Mouse (Mus musculus) E14TG2a.4 (cell line): ENCODE data around the gene Crls1.

Source experiments
- H3K27me3 ChIP-seq: 2 replicates; pipeline ENCODE4 v1.6.1; 2014; ENCODE audit warnings: low read length, control low read depth; ENCODE audit not compliant: insufficient read depth
- H3K36me3 ChIP-seq: 2 replicates; pipeline ENCODE4 v1.6.1; 2014; ENCODE audit warnings: low read length, control low read depth; ENCODE audit not compliant: insufficient read depth
- H3K4me1 ChIP-seq: replicated peaks from 2 replicates; pipeline ENCODE4 v1.6.1; 2014; ENCODE audit warnings: low read depth, low read length, control low read depth
- H3K4me3 ChIP-seq: replicated peaks from 2 replicates; pipeline ENCODE4 v1.5.1; 2014; ENCODE audit warnings: mild to moderate bottlenecking, low read length
- H3K9me3 ChIP-seq: 2 replicates; pipeline ENCODE4 v1.6.1; 2014; ENCODE audit warnings: low read length, control low read depth
- CTCF ChIP-seq: conservative IDR thresholded peaks from 2 replicates; pipeline ENCODE4 v1.5.1; 2014; ENCODE audit warnings: low read length
- NANOG ChIP-seq: IDR thresholded peaks from 2 replicates; pipeline ENCODE4 v1.6.1; 2014; ENCODE audit warnings: borderline replicate concordance, low read length, mixed read lengths
- POU5F1 ChIP-seq: IDR thresholded peaks from 2 replicates; pipeline ENCODE4 v1.6.1; 2014; ENCODE audit warnings: low read length, borderline replicate concordance

Crls1 gene

DNA sequence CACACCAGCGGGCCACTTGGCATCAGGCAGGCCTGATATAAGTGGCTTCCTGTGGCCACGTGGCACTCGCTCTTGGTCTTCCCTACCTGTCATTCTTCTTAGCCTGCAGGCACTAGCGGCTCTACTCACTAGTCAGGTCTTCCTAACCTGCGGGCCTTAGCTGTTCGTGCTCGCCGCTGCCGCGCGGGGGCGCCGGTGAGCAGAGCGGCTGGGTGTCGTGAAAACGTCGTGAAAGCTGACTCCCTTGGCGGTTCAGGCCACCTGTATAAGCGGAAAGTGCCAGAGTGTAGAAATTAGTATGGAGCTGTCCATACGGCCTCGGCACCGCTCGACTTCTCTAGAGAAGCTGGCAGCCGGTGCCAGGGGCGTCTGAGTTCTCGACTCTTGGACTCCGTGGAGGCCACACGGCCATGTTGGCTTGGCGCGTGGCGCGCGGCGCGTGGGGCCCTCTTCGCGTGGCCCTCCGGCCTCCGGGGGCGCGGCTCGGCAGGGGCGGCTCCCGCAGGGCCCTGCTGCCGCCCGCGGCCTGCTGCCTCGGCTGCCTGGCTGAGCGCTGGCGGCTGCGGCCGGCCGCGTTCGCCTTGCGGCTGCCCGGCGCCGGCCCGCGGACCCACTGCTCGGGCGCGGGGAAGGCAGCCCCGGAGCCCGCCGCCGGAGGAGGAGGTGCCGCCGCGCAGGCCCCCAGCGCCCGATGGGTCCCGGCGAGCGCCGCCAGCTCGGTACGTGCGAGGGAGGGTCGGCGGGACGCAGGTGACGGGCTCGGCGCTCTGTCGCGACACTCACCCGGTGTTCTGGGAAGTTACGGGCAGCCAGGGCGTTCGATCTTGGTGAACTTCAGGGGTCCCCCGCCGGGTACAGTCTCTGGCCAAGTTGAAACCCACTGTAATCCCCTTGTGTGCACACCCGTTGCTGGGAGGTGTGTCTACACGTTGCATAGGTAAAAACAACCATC, at the start of gene Crls1:
Crls1 (plus strand) TSS at position 260 of the 952 bp plus-strand sequence.
- Histone ChIP-seq H3K9me3 (no peaks in the 10 kb centered on the region), H3K4me1 (peaks cover 49% of the 10 kb centered on the region), H3K27me3 (no peaks in the 10 kb centered on the region), H3K36me3 (peaks cover 51% of the 10 kb centered on the region), H3K4me3 (peak within 1 kb of the TSS; percentile 89)
- TF ChIP-seq CTCF, result peak; percentile 61
- no peak for TF ChIP-seq POU5F1

DNA sequence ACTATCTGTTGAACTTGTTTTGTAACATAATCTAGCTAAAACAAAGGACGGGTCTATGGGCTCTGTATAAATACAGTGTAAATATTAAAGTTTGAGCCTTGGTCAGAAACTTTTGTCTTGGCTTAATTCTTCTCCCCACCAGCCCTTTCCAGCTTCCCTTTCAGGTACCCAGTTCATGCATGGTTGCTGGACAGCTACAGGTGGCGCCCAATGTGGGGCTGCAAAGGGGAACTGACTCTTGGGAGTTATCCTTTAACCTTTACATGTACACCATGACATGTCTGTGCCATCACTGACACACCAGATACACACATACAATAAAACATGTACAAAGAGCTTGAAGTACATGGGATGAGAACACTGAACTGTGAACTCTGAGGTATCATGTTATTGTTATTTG, 43.5 kb upstream of the Crls1 start:
- Histone ChIP-seq H3K4me1 (peaks cover 1% of the 10 kb centered on the region; the same call in 1 of the 2 replicates), H3K36me3 (peaks cover 61% of the 10 kb centered on the region), H3K27me3 (no peaks in the 10 kb centered on the region), H3K9me3 (peaks cover 37% of the 10 kb centered on the region), H3K4me3 (no peak overlapping the region)
- no peak for TF ChIP-seq NANOG
- no peak for TF ChIP-seq POU5F1
- TF ChIP-seq CTCF, result no peak

DNA sequence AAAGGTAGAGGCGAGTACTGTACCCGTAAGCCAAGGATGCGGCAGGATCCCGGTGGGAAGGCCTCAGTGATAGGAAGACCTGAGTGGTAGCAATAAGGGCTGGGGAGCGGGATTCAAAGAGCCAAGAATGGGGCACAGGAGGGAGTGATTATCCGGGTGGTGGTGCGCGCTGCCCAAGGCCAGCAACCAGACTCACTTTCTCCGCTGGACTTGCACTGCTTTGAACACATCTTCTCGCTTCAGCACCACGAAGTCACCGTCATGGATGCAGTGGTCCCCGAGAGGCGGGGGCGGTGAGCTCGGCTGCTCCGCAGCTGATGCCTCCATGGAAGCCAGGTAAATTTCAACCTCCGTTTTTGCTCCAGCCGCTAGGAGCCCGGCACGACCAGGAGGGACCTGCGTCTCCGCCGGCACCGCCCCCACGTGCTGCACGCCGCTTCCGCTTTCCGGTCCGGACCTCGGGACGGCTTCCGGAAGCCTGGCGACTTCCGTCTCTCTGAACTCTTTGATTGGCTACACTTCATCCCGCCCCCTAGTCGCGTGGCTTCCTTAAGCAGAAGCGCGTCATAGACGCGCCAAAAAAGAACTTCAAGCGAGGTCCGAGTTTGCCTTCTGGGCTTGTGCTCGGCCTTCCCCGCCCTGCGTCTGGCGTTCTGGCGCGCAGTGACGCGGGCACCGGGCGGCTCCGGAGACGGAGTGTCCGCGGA, 30.7 kb upstream of the Crls1 start, which contains the start of the genes Trmt6 and Mcm8:
Trmt6 (minus strand) TSS at position 448 of the 707 bp plus-strand sequence.
Mcm8 (plus strand) TSS at position 534 of the 707 bp plus-strand sequence.
- Histone ChIP-seq H3K27me3 (no peaks in the 10 kb centered on the region), H3K4me1 (peaks cover 38% of the 10 kb centered on the region), H3K36me3 (peaks cover 62% of the 10 kb centered on the region), H3K9me3 (no peaks in the 10 kb centered on the region), H3K4me3 (peak within 1 kb of the TSS; percentile 97)
- no peak for TF ChIP-seq POU5F1
- no peak for TF ChIP-seq CTCF
- TF ChIP-seq NANOG, result no peak

DNA sequence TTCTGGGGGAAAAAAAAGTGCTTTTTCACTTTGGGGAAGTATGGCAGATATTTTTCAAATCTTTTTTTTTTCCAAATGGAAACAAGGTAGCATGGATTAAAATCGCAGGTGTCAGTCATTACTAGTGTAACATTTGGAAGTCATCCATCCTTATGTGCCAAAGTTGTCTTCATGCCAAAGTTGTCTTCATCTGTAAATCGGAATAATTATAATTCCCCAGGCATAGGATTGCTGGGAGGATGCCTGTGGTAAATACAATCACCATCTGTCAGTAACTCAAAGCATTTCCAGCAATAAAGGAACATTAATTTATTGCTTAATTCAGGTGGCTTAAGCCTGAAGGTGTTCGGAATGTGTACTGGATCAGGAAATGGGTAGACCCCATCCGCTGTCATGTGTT, 5.4 kb upstream of the Crls1 start:
- peaks cover 3% of the 10 kb centered on the region; the same call in 1 of the 2 replicates for H3K4me1 ChIP-seq
- no peak for TF ChIP-seq CTCF
- no peak for TF ChIP-seq NANOG
- no peak for TF ChIP-seq POU5F1
- H3K4me3 ChIP-seq, result no peak overlapping the region
- H3K27me3 ChIP-seq, result no peaks in the 10 kb centered on the region
- peaks cover 76% of the 10 kb centered on the region for H3K36me3 ChIP-seq
- H3K9me3 ChIP-seq, result no peaks in the 10 kb centered on the region

DNA sequence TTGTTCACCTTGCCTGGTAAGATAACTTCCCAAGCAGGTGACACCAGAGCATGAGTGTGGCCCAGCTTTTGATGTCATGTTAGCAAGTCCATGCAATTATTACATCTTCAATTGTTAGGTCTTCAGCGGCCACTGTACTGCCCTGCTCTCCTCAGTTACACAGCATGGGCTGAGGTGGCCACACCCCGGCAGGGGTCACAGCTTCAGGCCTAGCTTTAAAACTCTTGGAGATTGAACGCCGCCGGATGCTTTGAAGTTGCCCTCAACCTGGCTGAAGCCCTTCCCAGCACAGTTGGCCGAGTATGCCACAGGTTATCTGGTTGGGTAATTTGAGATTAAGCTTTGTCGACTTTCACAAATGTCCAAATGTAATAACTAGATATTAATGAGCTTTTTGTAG, 1.1 kb downstream of the Crls1 start:
- peaks cover 51% of the 10 kb centered on the region for H3K36me3 ChIP-seq
- H3K9me3 ChIP-seq, result no peaks in the 10 kb centered on the region
- TF ChIP-seq NANOG, result no peak
- TF ChIP-seq POU5F1, result no peak
- H3K27me3 ChIP-seq, result no peaks in the 10 kb centered on the region
- H3K4me1 ChIP-seq, result peaks cover 57% of the 10 kb centered on the region
- H3K4me3 ChIP-seq, result peak overlapping the region; percentile 89

DNA sequence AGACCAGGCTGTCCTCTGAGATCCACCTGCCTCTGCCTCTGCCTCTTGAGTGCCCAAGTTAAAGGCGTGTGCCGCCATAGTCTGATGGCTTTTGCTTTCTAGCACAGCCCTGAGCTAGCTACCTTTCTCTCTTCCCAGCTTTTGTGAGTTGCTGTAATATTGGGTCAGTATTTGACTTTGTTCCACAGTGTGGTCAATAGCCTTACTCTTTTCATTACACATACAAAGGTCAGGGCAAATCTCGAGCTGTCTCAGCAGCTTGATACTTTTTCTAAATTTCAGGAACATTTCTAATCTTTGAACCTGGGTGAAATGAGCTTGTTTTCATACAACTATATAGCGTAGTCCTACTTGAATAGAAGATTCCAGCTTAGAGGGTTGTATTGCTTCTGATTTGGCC, 1.9 kb downstream of the Crls1 start:
- Histone ChIP-seq H3K9me3 (no peaks in the 10 kb centered on the region), H3K4me3 (no peak overlapping the region; the same call in 1 of the 2 replicates), H3K36me3 (peaks cover 43% of the 10 kb centered on the region), H3K4me1 (peaks cover 64% of the 10 kb centered on the region), H3K27me3 (no peaks in the 10 kb centered on the region)
- TF ChIP-seq CTCF, result no peak
- TF ChIP-seq POU5F1, result no peak
- no peak for TF ChIP-seq NANOG

DNA sequence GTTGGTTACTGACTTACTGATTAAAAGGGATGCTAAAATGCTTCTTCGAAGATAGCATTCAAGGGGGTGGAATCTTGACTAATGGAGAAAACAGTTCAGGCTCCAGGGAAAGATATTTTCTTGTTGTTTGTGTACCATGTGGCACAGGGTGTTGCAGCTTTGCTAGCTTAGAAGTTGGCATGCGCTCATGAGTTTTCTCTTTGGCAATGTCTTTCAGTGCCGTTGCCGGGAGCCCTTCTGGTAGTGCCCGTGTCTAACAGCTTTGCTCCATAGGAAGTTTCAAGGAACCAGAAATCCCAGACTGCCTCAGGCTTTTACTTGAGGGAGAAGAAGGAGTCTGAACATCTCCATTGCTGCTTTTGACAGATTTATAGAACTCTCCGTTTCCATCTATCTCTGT, 2.7 kb downstream of the Crls1 start:
- Histone ChIP-seq H3K9me3 (no peaks in the 10 kb centered on the region), H3K4me1 (peaks cover 64% of the 10 kb centered on the region), H3K4me3 (no peak overlapping the region), H3K27me3 (no peaks in the 10 kb centered on the region), H3K36me3 (peaks cover 43% of the 10 kb centered on the region)
- TF ChIP-seq NANOG (no peak), POU5F1 (no peak), CTCF (no peak)

DNA sequence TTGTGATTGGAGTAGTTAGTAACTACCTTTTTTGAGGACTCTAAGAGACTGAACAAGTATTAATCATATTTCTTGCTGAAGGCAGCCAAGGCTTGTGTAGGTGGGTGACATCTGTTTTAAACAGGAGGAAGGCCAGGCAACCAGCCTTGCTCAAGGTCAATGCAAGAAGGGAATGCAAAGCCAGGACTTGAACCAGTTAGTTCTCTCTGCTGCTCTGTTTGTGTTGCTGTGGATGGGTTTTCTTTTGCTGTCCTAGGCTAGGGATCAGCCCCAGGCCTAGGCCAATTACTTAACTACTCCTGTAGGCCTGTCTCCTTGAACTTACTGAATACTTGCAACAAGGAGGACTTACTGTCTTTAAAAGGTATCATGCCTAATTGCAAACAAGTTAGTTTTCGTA, 6.6 kb downstream of the Crls1 start:
- H3K27me3 ChIP-seq, result no peaks in the 10 kb centered on the region
- TF ChIP-seq NANOG (no peak), CTCF (no peak), POU5F1 (no peak)
- H3K36me3 ChIP-seq, result peaks cover 46% of the 10 kb centered on the region
- no peaks in the 10 kb centered on the region for H3K9me3 ChIP-seq
- H3K4me1 ChIP-seq, result peaks cover 53% of the 10 kb centered on the region
- no peak overlapping the region for H3K4me3 ChIP-seq

DNA sequence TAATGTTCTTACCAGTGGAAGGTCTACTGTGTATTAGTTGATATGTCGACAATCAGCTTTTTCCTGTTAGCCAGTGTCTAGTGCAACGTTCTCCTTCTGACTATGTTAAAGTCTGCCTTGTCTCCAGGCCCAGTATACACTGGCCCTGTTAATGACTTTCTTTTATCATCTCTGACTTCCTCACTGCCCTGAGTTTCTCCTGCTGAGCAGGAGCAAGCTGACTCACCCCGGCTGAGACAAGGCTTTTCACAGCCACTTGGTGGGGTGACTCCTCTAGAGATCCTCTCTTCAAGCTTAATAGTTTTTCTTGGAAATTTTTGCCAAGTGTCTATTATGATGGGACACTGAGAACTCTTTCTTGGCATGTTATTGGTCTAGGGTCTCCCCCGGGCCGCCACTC, 9.9 kb downstream of the Crls1 start:
- H3K9me3 ChIP-seq, result no peaks in the 10 kb centered on the region
- H3K36me3 ChIP-seq, result peaks cover 24% of the 10 kb centered on the region
- no peaks in the 10 kb centered on the region for H3K27me3 ChIP-seq
- TF ChIP-seq CTCF (no peak), POU5F1 (no peak), NANOG (no peak)
- H3K4me3 ChIP-seq, result no peak overlapping the region
- peaks cover 23% of the 10 kb centered on the region for H3K4me1 ChIP-seq
